Mouse (Mus musculus): ENCODE measurements around the gene Babam2. TPM values are rescaled to one million over a fixed set of nuclear protein-coding genes. Genes with fewer than 3 reads are reported as not detected.

Gene Babam2
- polyA plus RNA-seq, 1 experiment from 2014 or later, result 47.2 TPM

- no peak overlapping the region for H3K4me3 ChIP-seq (replicated peaks)
- H3K4me2 ChIP-seq, result no peak overlapping the region
- H3K36me3 ChIP-seq (replicated peaks), result no peaks in the 10 kb centered on the region
- 91% methylated on average over 3 of the region's 3 CpGs for WGBS
- H3K9ac ChIP-seq, result no peak overlapping the region
- H3K9me3 ChIP-seq, result no peaks in the 10 kb centered on the region
- no peaks in the 10 kb centered on the region for H3K27me3 ChIP-seq
- no peak overlapping the region for H3K27ac ChIP-seq
- H3K4me1 ChIP-seq, result no peaks in the 10 kb centered on the region
- no peak for ATAC-seq (ENCODE audit: low FRiP score)
Measured at GRCm38 (mm10) chr5:31687972-31688371, 9.5 kb upstream of the Babam2 start.

GRCm38 (mm10) chr5:31693191-31693590, 4.3 kb upstream of the Babam2 start:
- Histone ChIP-seq H3K27ac (no peak overlapping the region), H3K4me3 (replicated peaks) (no peak overlapping the region), H3K4me2 (no peak overlapping the region), H3K9ac (no peak overlapping the region), H3K27me3 (no peaks in the 10 kb centered on the region), H3K4me1 (peaks cover 7% of the 10 kb centered on the region), H3K9me3 (no peaks in the 10 kb centered on the region), H3K36me3 (replicated peaks) (no peaks in the 10 kb centered on the region)
- ATAC-seq (ENCODE audit: low FRiP score), result no peak

GRCm38 (mm10) chr5:31696971-31697643, 377 bp upstream of the Babam2 start, which contains the start of gene Rbks:
Gene Rbks, minus strand, starts transcription at chr5:31697627.
- Histone ChIP-seq H3K4me2 (peak within 1 kb of the TSS; percentile 84), H3K27me3 (no peaks in the 10 kb centered on the region), H3K9me3 (no peaks in the 10 kb centered on the region), H3K36me3 (replicated peaks) (no peaks in the 10 kb centered on the region), H3K4me1 (peaks cover 12% of the 10 kb centered on the region), H3K9ac (peak within 1 kb of the TSS; percentile 84), H3K4me3 (replicated peaks) (peak within 1 kb of the TSS; percentile 82), H3K27ac (peak within 1 kb of the TSS; percentile 86)
- ATAC-seq (ENCODE audit: low FRiP score), result peak; percentile 67
- WGBS, result 7% methylated on average over 18 of the region's 18 CpGs

- Histone ChIP-seq H3K27me3 (no peaks in the 10 kb centered on the region), H3K4me3 (replicated peaks) (peak overlapping the region; percentile 82), H3K9me3 (no peaks in the 10 kb centered on the region), H3K4me2 (peak overlapping the region; percentile 84), H3K27ac (peak overlapping the region; percentile 86), H3K4me1 (peaks cover 12% of the 10 kb centered on the region), H3K9ac (peak overlapping the region; percentile 84), H3K36me3 (replicated peaks) (no peaks in the 10 kb centered on the region; the same call in 1 of the 2 replicates)
- ATAC-seq (ENCODE audit: low FRiP score), result peak; percentile 74
- WGBS, result 7% methylated on average over 16 of the region's 16 CpGs
Measured at GRCm38 (mm10) chr5:31698297-31698726, 828 bp downstream of the Babam2 start.

GRCm38 (mm10) chr5:31698931-31699330, 1.4 kb downstream of the Babam2 start:
- Histone ChIP-seq H3K9me3 (no peaks in the 10 kb centered on the region), H3K9ac (no peak overlapping the region), H3K27ac (no peak overlapping the region), H3K27me3 (no peaks in the 10 kb centered on the region), H3K36me3 (replicated peaks) (peaks cover 3% of the 10 kb centered on the region; the same call in 1 of the 2 replicates), H3K4me1 (peaks cover 12% of the 10 kb centered on the region), H3K4me2 (peak overlapping the region; percentile 84; the same call in 1 of the 2 replicates), H3K4me3 (replicated peaks) (no peak overlapping the region)
- whole genome bisulfite sequencing, result 44% methylated on average over 4 of the region's 4 CpGs
- ATAC-seq (ENCODE audit: low FRiP score), result no peak

GRCm38 (mm10) chr5:31699397-31699796, 1.9 kb downstream of the Babam2 start:
- H3K27ac ChIP-seq, result no peak overlapping the region
- H3K4me1 ChIP-seq, result peaks cover 12% of the 10 kb centered on the region
- H3K9me3 ChIP-seq, result no peaks in the 10 kb centered on the region
- no peak overlapping the region for H3K9ac ChIP-seq
- peaks cover 3% of the 10 kb centered on the region; the same call in 1 of the 2 replicates for H3K36me3 ChIP-seq (replicated peaks)
- H3K27me3 ChIP-seq, result no peaks in the 10 kb centered on the region
- H3K4me3 ChIP-seq (replicated peaks), result no peak overlapping the region
- no peak overlapping the region for H3K4me2 ChIP-seq
- ATAC-seq (ENCODE audit: low FRiP score), result no peak

GRCm38 (mm10) chr5:31704971-31705370, 7.5 kb downstream of the Babam2 start:
- WGBS, result 91% methylated on average over 5 of the region's 5 CpGs
- peaks cover 3% of the 10 kb centered on the region; the same call in 1 of the 2 replicates for H3K36me3 ChIP-seq (replicated peaks)
- no peak for ATAC-seq (ENCODE audit: low FRiP score)

GRCm38 (mm10) chr5:31706826-31707225, 9.3 kb downstream of the Babam2 start:
- WGBS, result 82% methylated on average over 4 of the region's 4 CpGs
- no peaks in the 10 kb centered on the region for H3K9me3 ChIP-seq
- peaks cover 3% of the 10 kb centered on the region; the same call in 1 of the 2 replicates for H3K36me3 ChIP-seq (replicated peaks)
- H3K4me3 ChIP-seq (replicated peaks), result no peak overlapping the region
- no peak overlapping the region for H3K9ac ChIP-seq
- no peak for ATAC-seq (ENCODE audit: low FRiP score)
- no peak overlapping the region for H3K4me2 ChIP-seq
- H3K27me3 ChIP-seq, result no peaks in the 10 kb centered on the region
- no peak overlapping the region for H3K27ac ChIP-seq
- H3K4me1 ChIP-seq, result no peaks in the 10 kb centered on the region

More at GRCm38 (mm10) chr5:31704971-31705370, 7.5 kb downstream of the Babam2 start:
- Histone ChIP-seq H3K9me3 (no peaks in the 10 kb centered on the region), H3K4me2 (no peak overlapping the region), H3K27ac (no peak overlapping the region), H3K27me3 (no peaks in the 10 kb centered on the region), H3K4me3 (replicated peaks) (no peak overlapping the region), H3K9ac (no peak overlapping the region), H3K4me1 (no peaks in the 10 kb centered on the region)

- WGBS, result 69% methylated on average over 1 of the region's 1 CpGs
- Histone ChIP-seq H3K9ac (no peak overlapping the region), H3K4me2 (no peak overlapping the region), H3K36me3 (replicated peaks) (no peaks in the 10 kb centered on the region), H3K4me3 (replicated peaks) (no peak overlapping the region), H3K27me3 (no peaks in the 10 kb centered on the region), H3K9me3 (no peaks in the 10 kb centered on the region), H3K27ac (no peak overlapping the region), H3K4me1 (no peaks in the 10 kb centered on the region)
- no peak for ATAC-seq (ENCODE audit: low FRiP score)
Measured at GRCm38 (mm10) chr5:31709389-31709788, 11.9 kb downstream of the Babam2 start.

GRCm38 (mm10) chr5:31713280-31713711, 15.8 kb downstream of the Babam2 start:
- H3K36me3 ChIP-seq (replicated peaks), result no peaks in the 10 kb centered on the region
- 91% methylated on average over 2 of the region's 2 CpGs for WGBS
- H3K4me2 ChIP-seq, result no peak overlapping the region
- no peaks in the 10 kb centered on the region for H3K27me3 ChIP-seq
- ATAC-seq (ENCODE audit: low FRiP score), result no peak
- H3K9me3 ChIP-seq, result no peaks in the 10 kb centered on the region
- H3K27ac ChIP-seq, result no peak overlapping the region
- no peaks in the 10 kb centered on the region for H3K4me1 ChIP-seq
- H3K9ac ChIP-seq, result no peak overlapping the region
- no peak overlapping the region for H3K4me3 ChIP-seq (replicated peaks)

GRCm38 (mm10) chr5:31713841-31714264, 16.4 kb downstream of the Babam2 start:
- Histone ChIP-seq H3K9me3 (no peaks in the 10 kb centered on the region), H3K36me3 (replicated peaks) (no peaks in the 10 kb centered on the region), H3K4me2 (no peak overlapping the region), H3K4me1 (no peaks in the 10 kb centered on the region), H3K9ac (no peak overlapping the region), H3K27me3 (no peaks in the 10 kb centered on the region), H3K27ac (no peak overlapping the region), H3K4me3 (replicated peaks) (no peak overlapping the region)
- WGBS, result 80% methylated on average over 5 of the region's 5 CpGs
- ATAC-seq (ENCODE audit: low FRiP score), result no peak

GRCm38 (mm10) chr5:31715486-31716150, 18.1 kb downstream of the Babam2 start:
- Histone ChIP-seq H3K4me3 (replicated peaks) (no peak overlapping the region), H3K9ac (no peak overlapping the region), H3K9me3 (no peaks in the 10 kb centered on the region), H3K4me1 (no peaks in the 10 kb centered on the region), H3K27ac (no peak overlapping the region), H3K27me3 (no peaks in the 10 kb centered on the region), H3K4me2 (no peak overlapping the region), H3K36me3 (replicated peaks) (no peaks in the 10 kb centered on the region)
- ATAC-seq (ENCODE audit: low FRiP score), result no peak
- 90% methylated on average over 4 of the region's 4 CpGs for WGBS

All from forebrain, embryonic 12.5 days (tissue).